Mouse (Mus musculus) ES-E14 (cell line): ENCODE results near the gene Car7.

ENCODE experiments used
- ZC3H11A ChIP-seq: IDR thresholded peaks from 2 replicates; pipeline ENCODE4 v1.6.1; 2012; ENCODE audit warnings: low read depth, mild to moderate bottlenecking, inconsistent platforms, low read length, borderline replicate concordance
- ZNF384 ChIP-seq: IDR thresholded peaks from 2 replicates; pipeline ENCODE4 v1.6.1; 2012; ENCODE audit warnings: low read depth, low read length, inconsistent platforms

GRCm38 (mm10) chr8:104538896-104539295, 4.4 kb downstream of the Car7 start:
- TF ChIP-seq ZC3H11A (no peak), ZNF384 (no peak)
